Mouse (Mus musculus) gastrocnemius, postnatal 14 days (tissue): ENCODE data around the gene Myo5a. TPM values are rescaled to one million over a fixed set of nuclear protein-coding genes. Genes with fewer than 3 reads are reported as not detected.

Experiments used
- DNase-seq: peaks from one replicate; pipeline ENCODE4 v3.0.0; 2021; ENCODE audit warnings: mixed read lengths
- intact Hi-C: fragments of 180-260 bp; cut with DNase I; formaldehyde crosslinking; loops from one replicate; pipeline ENCODE4 v1.15.1; 2025; ENCODE audit warnings: low total_unique reads
- total RNA-seq, 2 experiments: library from RNA; stranded (reverse); gene quantifications; 2 replicates each; pipeline ENCODE4 v1.2.3; 2021

Myo5a gene
- total RNA-seq, 2 experiments from 2014 or later, result 12.2 to 14.1 TPM

- DNase-seq, result no peak
- intact Hi-C loops, result no loop called here
Observed at GRCm38 (mm10) chr9:75264008-75264718, 193.3 kb downstream of the Myo5a start.

GRCm38 (mm10) chr9:75267147-75267546, 196.3 kb downstream of the Myo5a start:
- DNase-seq, result no peak
- intact Hi-C loops, result no loop called here

- no peak for DNase-seq
- intact Hi-C loops, result loop anchor here (10.0 kb wide), 1 partner anchor 226 kb away; no protein-coding TSS in a partner anchor
Observed at GRCm38 (mm10) chr9:75270382-75270781, 199.6 kb downstream of the Myo5a start.

- no peak for DNase-seq
- intact Hi-C loops, result loop anchor here (10.0 kb wide), 1 partner anchor 227 kb away; no protein-coding TSS in a partner anchor
Observed at GRCm38 (mm10) chr9:75271539-75271938, 200.7 kb downstream of the Myo5a start.

Other genes with a start within 250 kb of the Myo5a start
- gene Onecut1, start 209.1 kb upstream of the Myo5a start, total RNA-seq, result not detected
- 10 to 100 TPM; 21.3 to 31.1 TPM for gene Fam214a, start 118.1 kb upstream of the Myo5a start, total RNA-seq
- gene Arpp19, start 33.4 kb upstream of the Myo5a start, total RNA-seq, result 100 to 1,000 TPM; 117 to 122 TPM
- gene Myo5c, start 161.0 kb downstream of the Myo5a start, total RNA-seq, result 1 to 10 TPM; 5.9 to 9.6 TPM
- gene Gnb5, start 235.3 kb downstream of the Myo5a start, total RNA-seq, result 10 to 100 TPM in 1 of 2 experiments, 1 to 10 TPM in 1; 7.4 to 11.3 TPM